Mouse (Mus musculus) midbrain, embryonic 13.5 days (tissue): ENCODE results near the gene Tctex1d1. TPM values are rescaled to one million over a fixed set of nuclear protein-coding genes. Genes with fewer than 3 reads are reported as not detected.
A peak's percentile ranks its signal among the peaks of the same experiment; 100 is the strongest.

Experiments
- ATAC-seq: fragments of 200-750 bp; cut with Nextera tagmentation; 2 replicates; pipeline ENCODE4 v1.8.0; 2017; ENCODE audit warnings: mild to moderate bottlenecking, moderate TSS enrichment, moderate library complexity
- H3K27ac ChIP-seq: fragments of 300-500 bp; sonication (generic); 2 replicates; pipeline ENCODE4 v1.5.1; 2015; ENCODE audit warnings: inconsistent platforms, mild to moderate bottlenecking, moderate library complexity
- H3K27me3 ChIP-seq: fragments of 300-500 bp; sonication (generic); 2 replicates; pipeline ENCODE4 v1.6.1; 2015; ENCODE audit warnings: mild to moderate bottlenecking, inconsistent platforms
- H3K36me3 ChIP-seq: fragments of 300-500 bp; sonication (generic); 2 replicates; pipeline ENCODE4 v1.6.1; 2015; ENCODE audit warnings: mild to moderate bottlenecking, inconsistent platforms
- H3K4me1 ChIP-seq: fragments of 300-500 bp; sonication (generic); replicated peaks from 2 replicates; pipeline ENCODE4 v1.6.1; 2015; ENCODE audit warnings: inconsistent platforms
- H3K4me2 ChIP-seq: fragments of 300-500 bp; sonication (generic); replicated peaks from 2 replicates; pipeline ENCODE4 v1.6.1; 2015; ENCODE audit warnings: moderate library complexity, mild to moderate bottlenecking, inconsistent platforms
- H3K4me3 ChIP-seq: fragments of 300-500 bp; sonication (generic); replicated peaks from 2 replicates; pipeline ENCODE4 v1.5.1; 2015; ENCODE audit warnings: mild to moderate bottlenecking, inconsistent platforms
- H3K9ac ChIP-seq: fragments of 300-500 bp; sonication (generic); replicated peaks from 2 replicates; pipeline ENCODE4 v1.6.1; 2015; ENCODE audit warnings: mild to moderate bottlenecking, inconsistent platforms
- H3K9me3 ChIP-seq: fragments of 300-500 bp; sonication (generic); 2 replicates; pipeline ENCODE4 v1.6.1; 2016; ENCODE audit warnings: mild to moderate bottlenecking, inconsistent platforms
- WGBS: fragments of 180-500 bp; shearing (Covaris S2); methylation state at CpG from one replicate; pipeline ENCODE4 v1.1.7; 2015; 5-methylcytosine and 5-hydroxymethylcytosine counted together
- polyA plus RNA-seq: library from polyadenylated mRNA; unstranded; fragments of >200 nt; fragmentation: Nextera tagmentation; extraction: Ambion mirVana; gene quantifications from 2 replicates; pipeline ENCODE4 v1.2.1, GENCODE M21; 2015

Gene Tctex1d1
- polyA plus RNA-seq, 1 experiment from 2014 or later = 0.74 TPM

DNA sequence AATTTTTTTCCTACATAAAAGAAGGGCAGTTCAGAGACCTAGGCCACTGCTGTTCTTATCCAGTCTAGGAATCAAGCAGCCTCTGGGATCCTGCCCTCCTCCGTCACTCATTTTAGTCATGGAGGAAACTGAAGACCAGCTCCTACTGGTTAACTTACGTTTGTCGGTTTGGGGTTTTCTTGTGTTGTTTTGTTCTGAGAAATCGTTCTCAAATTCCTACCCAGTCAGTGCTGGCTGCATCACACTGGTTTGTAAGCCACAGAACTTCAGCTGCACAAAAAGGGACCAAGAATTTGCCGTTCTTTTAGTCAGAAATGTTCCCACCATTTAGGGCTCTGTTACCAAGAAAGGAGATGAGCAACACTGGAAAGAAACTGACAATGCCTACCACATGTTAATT, 11.0 kb downstream of the Tctex1d1 start:
- Histone ChIP-seq H3K9me3 (no peaks in the 10 kb centered on the region), H3K4me3 (no peak overlapping the region), H3K27ac (no peak overlapping the region), H3K4me1 (peaks cover 4% of the 10 kb centered on the region; the same call in 1 of the 2 replicates), H3K27me3 (no peaks in the 10 kb centered on the region), H3K36me3 (no peaks in the 10 kb centered on the region), H3K9ac (no peak overlapping the region), H3K4me2 (no peak overlapping the region)
- ATAC-seq = no peak
- 77% methylated on average over 5 of the region's 5 CpGs for WGBS

DNA sequence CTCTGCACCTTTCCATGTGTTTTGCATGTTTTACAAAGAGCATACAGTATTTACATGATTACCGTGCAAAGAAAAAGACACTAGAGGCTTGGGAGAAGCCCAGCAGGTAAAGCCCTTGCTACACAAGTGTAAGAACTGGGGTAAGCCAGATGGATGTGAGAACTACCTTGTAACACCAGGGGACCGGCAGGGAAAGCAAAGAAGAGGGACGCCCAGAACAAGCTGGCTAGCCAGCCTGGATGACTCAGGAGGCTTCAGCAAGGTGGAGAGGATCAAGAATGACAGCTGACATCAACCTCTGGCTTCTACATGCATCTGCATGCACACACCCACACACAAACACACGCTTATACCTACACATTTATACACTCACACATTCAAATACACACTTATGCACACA, 11.6 kb downstream of the Tctex1d1 start:
- Histone ChIP-seq H3K9me3 (no peaks in the 10 kb centered on the region), H3K4me1 (peaks cover 4% of the 10 kb centered on the region; the same call in 1 of the 2 replicates), H3K4me2 (no peak overlapping the region), H3K9ac (no peak overlapping the region), H3K27me3 (no peaks in the 10 kb centered on the region), H3K36me3 (no peaks in the 10 kb centered on the region), H3K4me3 (no peak overlapping the region), H3K27ac (no peak overlapping the region)
- ATAC-seq = no peak
- whole genome bisulfite sequencing = 80% methylated on average over 4 of the region's 4 CpGs

DNA sequence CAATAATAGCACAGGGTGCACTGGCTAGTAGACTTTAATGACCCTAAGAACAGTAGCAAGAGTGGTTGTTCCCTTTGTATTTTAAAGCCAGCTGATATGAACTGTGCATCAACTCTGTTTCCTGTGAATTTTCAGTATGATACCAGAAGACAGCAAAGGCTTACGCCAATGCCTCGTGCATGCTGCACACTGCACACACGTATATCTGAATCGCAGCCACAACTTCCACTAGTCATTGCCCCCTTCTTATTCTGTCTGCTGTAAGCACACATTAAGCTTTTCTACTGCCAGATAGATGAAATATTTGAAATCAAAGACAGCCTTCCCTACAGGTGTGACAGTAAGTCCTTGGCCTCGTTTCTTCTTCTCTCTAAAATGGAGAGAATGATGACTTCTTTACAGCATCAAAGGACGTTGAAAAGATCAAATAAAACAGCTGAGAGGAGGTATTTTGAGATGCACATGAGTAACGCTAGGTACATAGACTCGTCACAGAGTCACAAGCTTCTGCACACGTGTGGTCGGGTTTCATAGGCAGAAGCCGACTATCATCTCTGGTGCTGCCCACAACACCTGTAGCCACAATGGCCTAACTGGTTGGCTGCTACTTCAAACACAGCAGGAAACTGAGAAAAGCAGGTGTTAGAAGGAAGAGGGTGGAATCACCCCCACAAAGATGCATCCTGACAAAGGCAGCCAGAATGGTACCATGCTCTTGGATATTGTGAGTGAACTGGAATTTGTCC, 12.4 kb downstream of the Tctex1d1 start:
- ATAC-seq = no peak

GRCm38 (mm10) chr4:102991685-102992084, 13.3 kb downstream of the Tctex1d1 start:
- Histone ChIP-seq H3K27ac (no peak overlapping the region), H3K4me2 (no peak overlapping the region), H3K9me3 (no peaks in the 10 kb centered on the region), H3K4me3 (no peak overlapping the region), H3K27me3 (no peaks in the 10 kb centered on the region), H3K4me1 (peaks cover 4% of the 10 kb centered on the region; the same call in 1 of the 2 replicates), H3K9ac (no peak overlapping the region), H3K36me3 (no peaks in the 10 kb centered on the region)
- 69% methylated on average over 3 of the region's 3 CpGs for WGBS
- ATAC-seq = no peak

More for the DNA sequence above, 12.4 kb downstream of the Tctex1d1 start:
- H3K9me3 ChIP-seq = no peaks in the 10 kb centered on the region
- no peak overlapping the region for H3K9ac ChIP-seq
- no peak overlapping the region for H3K4me2 ChIP-seq
- peaks cover 4% of the 10 kb centered on the region; the same call in 1 of the 2 replicates for H3K4me1 ChIP-seq
- H3K27ac ChIP-seq = no peak overlapping the region
- WGBS = 86% methylated on average over 11 of the region's 11 CpGs
- no peak overlapping the region for H3K4me3 ChIP-seq
- H3K27me3 ChIP-seq = no peaks in the 10 kb centered on the region
- no peaks in the 10 kb centered on the region for H3K36me3 ChIP-seq

GRCm38 (mm10) chr4:103004681-103005080, 26.3 kb downstream of the Tctex1d1 start:
- H3K27ac ChIP-seq = no peak overlapping the region
- no peak overlapping the region for H3K4me2 ChIP-seq
- no peaks in the 10 kb centered on the region for H3K27me3 ChIP-seq
- WGBS = 81% methylated on average over 4 of the region's 4 CpGs
- no peaks in the 10 kb centered on the region for H3K36me3 ChIP-seq
- H3K4me1 ChIP-seq = peaks cover 25% of the 10 kb centered on the region
- H3K9ac ChIP-seq = no peak overlapping the region
- H3K9me3 ChIP-seq = no peaks in the 10 kb centered on the region
- no peak for ATAC-seq
- no peak overlapping the region for H3K4me3 ChIP-seq

DNA sequence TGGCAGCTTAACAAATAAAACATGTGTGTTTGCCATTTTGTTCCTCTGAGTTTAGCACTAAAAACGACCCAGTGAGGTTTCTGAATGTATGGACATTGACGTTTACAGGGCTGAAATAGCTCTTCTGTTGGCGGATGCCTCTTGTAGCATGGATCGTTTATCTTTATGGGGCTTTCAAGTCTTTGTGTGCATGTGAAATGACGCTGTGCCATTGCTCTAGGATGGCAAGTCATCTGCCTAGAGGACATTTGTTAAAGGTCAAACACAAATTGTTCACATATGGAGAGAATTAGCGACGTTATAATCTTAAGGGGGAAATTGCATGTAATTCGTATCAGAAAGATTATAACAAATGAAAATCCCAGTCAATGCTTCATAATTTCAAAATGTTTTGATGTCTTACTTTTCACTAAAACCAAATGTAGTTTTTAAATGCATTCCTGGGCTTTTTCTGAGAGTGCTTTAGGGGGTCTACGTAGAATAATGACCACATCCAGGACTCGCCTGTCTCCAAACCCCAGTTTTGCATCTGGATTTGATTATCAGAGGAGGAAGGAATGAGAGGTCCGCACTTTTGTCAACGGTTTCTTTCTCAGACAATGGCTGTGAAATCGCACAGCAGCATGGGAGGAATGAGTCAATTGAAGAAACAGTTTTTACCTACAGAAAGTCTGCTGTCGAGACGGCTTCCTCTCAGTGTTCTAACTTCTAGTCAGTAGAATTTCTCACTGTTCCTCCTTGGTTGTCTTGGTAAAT, 27.0 kb downstream of the Tctex1d1 start:
- H3K4me1 ChIP-seq = peaks cover 25% of the 10 kb centered on the region
- no peak overlapping the region for H3K4me2 ChIP-seq
- 69% methylated on average over 15 of the region's 15 CpGs for WGBS
- H3K36me3 ChIP-seq = no peaks in the 10 kb centered on the region
- H3K27me3 ChIP-seq = no peaks in the 10 kb centered on the region
- H3K9me3 ChIP-seq = no peaks in the 10 kb centered on the region
- no peak overlapping the region for H3K27ac ChIP-seq
- no peak overlapping the region for H3K4me3 ChIP-seq
- ATAC-seq = no peak
- no peak overlapping the region for H3K9ac ChIP-seq

DNA sequence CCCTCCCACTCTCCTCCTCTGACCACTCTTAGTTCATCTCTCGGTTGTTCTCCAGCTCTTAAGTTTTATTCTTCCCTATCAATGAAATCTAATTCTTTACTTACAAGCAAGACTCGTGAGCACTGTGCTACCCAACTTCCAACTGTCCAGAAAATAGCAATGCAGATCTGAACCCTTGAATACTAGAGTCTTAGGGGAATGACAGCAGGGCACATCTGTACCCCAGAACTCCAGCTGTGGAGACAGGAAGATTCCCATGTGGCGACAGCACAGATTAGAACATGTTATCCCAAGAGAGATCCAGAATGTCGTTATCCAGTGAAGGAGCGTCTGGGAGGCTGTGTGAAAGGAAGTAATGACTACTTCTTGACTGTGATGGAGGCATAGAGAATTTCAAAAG, 27.9 kb downstream of the Tctex1d1 start:
- Histone ChIP-seq H3K4me2 (no peak overlapping the region), H3K27me3 (no peaks in the 10 kb centered on the region), H3K9ac (no peak overlapping the region), H3K9me3 (no peaks in the 10 kb centered on the region), H3K4me3 (no peak overlapping the region), H3K27ac (no peak overlapping the region), H3K36me3 (no peaks in the 10 kb centered on the region), H3K4me1 (peaks cover 25% of the 10 kb centered on the region)
- 71% methylated on average over 5 of the region's 5 CpGs for WGBS
- 0 out of 2 replicates have a peak, but pooled peaks have one; percentile 17 for ATAC-seq

GRCm38 (mm10) chr4:103006943-103007418, 28.6 kb downstream of the Tctex1d1 start:
- Histone ChIP-seq H3K9ac (no peak overlapping the region), H3K4me1 (peaks cover 29% of the 10 kb centered on the region), H3K4me3 (no peak overlapping the region), H3K27me3 (no peaks in the 10 kb centered on the region), H3K9me3 (no peaks in the 10 kb centered on the region), H3K36me3 (no peaks in the 10 kb centered on the region), H3K4me2 (no peak overlapping the region), H3K27ac (peak overlapping the region; percentile 54)
- WGBS = 17% methylated on average over 4 of the region's 4 CpGs
- peak; percentile 76 for ATAC-seq

- Histone ChIP-seq H3K4me2 (no peak overlapping the region), H3K4me3 (no peak overlapping the region), H3K9ac (no peak overlapping the region), H3K36me3 (no peaks in the 10 kb centered on the region), H3K9me3 (no peaks in the 10 kb centered on the region), H3K4me1 (peaks cover 39% of the 10 kb centered on the region), H3K27me3 (no peaks in the 10 kb centered on the region), H3K27ac (no peak overlapping the region)
- ATAC-seq = no peak
- 92% methylated on average over 4 of the region's 4 CpGs for WGBS
Measured at GRCm38 (mm10) chr4:103010734-103011133, 32.3 kb downstream of the Tctex1d1 start.

DNA sequence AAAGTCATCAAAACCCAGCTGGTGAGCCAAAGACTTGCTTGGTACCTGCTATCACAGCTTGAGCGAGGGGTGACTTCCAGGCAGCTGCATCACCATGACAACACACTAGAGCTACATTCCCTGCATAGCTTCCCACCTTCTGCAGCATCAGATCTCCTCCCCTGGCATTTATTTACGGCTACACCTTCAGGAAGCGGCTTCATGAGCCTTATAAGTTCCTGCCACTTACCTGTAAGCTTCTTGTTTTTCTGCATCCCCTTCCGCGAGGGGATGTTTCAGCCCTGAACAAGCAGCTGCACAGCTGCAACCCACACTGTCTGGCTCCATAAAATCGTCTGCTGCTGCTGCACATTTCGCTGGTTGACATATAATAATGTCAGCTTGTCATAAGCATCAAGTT, 33.4 kb downstream of the Tctex1d1 start:
- peak; percentile 76 for ATAC-seq
- 34% methylated on average over 7 of the region's 7 CpGs for WGBS
- Histone ChIP-seq H3K9me3 (no peaks in the 10 kb centered on the region), H3K4me2 (no peak overlapping the region), H3K4me3 (no peak overlapping the region), H3K27me3 (no peaks in the 10 kb centered on the region), H3K4me1 (peaks cover 30% of the 10 kb centered on the region), H3K27ac (peak overlapping the region; percentile 31; the same call in 1 of the 2 replicates), H3K36me3 (no peaks in the 10 kb centered on the region), H3K9ac (no peak overlapping the region)

GRCm38 (mm10) chr4:103013490-103013889, 35.1 kb downstream of the Tctex1d1 start:
- Histone ChIP-seq H3K4me3 (no peak overlapping the region), H3K4me1 (peaks cover 18% of the 10 kb centered on the region), H3K27me3 (no peaks in the 10 kb centered on the region), H3K36me3 (no peaks in the 10 kb centered on the region), H3K9ac (no peak overlapping the region), H3K9me3 (no peaks in the 10 kb centered on the region), H3K4me2 (peak overlapping the region; percentile 20; the same call in 1 of the 2 replicates), H3K27ac (0 out of 2 replicates have a peak overlapping the region, but pooled peaks have one; percentile 25)
- 2% methylated on average over 4 of the region's 4 CpGs for WGBS
- peak; percentile 57; the same call in 1 of the 2 replicates for ATAC-seq

- no peak within 1 kb of the TSS for H3K4me3 ChIP-seq
- no peaks in the 10 kb centered on the region for H3K36me3 ChIP-seq
- no peaks in the 10 kb centered on the region for H3K27me3 ChIP-seq
- no peaks in the 10 kb centered on the region for H3K9me3 ChIP-seq
- H3K4me2 ChIP-seq = no peak within 1 kb of the TSS
- H3K4me1 ChIP-seq = no peaks in the 10 kb centered on the region
- no peak within 1 kb of the TSS for H3K27ac ChIP-seq
- ATAC-seq = no peak
- WGBS = 95% methylated on average over 4 of the region's 4 CpGs
- no peak within 1 kb of the TSS for H3K9ac ChIP-seq
Measured at GRCm38 (mm10) chr4:103026621-103027020, 48.2 kb downstream of the Tctex1d1 start, which contains the start of gene Insl5. TSS of gene Insl5 (minus strand) at chr4:103026842.
